Mouse (Mus musculus) neural tube, embryonic 14.5 days (tissue): ENCODE results near the gene Psme3. TPM values are rescaled to one million over a fixed set of nuclear protein-coding genes. Genes with fewer than 3 reads are reported as not detected.

Experiments
- ATAC-seq: fragments of 200-750 bp; cut with Nextera tagmentation; 2 replicates; pipeline ENCODE4 v1.8.0; 2017; ENCODE audit warnings: low read depth, mild to moderate bottlenecking, moderate TSS enrichment, moderate library complexity
- H3K27ac ChIP-seq: fragments of 300-500 bp; sonication (generic); 2 replicates; pipeline ENCODE4 v1.5.1; 2014; ENCODE audit warnings: low read depth, mild to moderate bottlenecking, control low read depth, low read length, moderate library complexity, mixed read lengths
- H3K27me3 ChIP-seq: fragments of 300-500 bp; sonication (generic); 2 replicates; pipeline ENCODE4 v1.6.1; 2014; ENCODE audit warnings: low read length; ENCODE audit not compliant: control insufficient read depth, insufficient read depth
- H3K36me3 ChIP-seq: fragments of 300-500 bp; sonication (generic); 2 replicates; pipeline ENCODE4 v1.6.1; 2014; ENCODE audit warnings: low read length, mixed read lengths; ENCODE audit not compliant: control insufficient read depth, insufficient read depth
- H3K4me1 ChIP-seq: fragments of 300-500 bp; sonication (generic); 2 replicates; pipeline ENCODE4 v1.6.1; 2014; ENCODE audit warnings: low read length; ENCODE audit not compliant: control insufficient read depth, insufficient read depth
- H3K4me2 ChIP-seq: fragments of 300-500 bp; sonication (generic); 2 replicates; pipeline ENCODE4 v1.6.1; 2014; ENCODE audit warnings: mild to moderate bottlenecking, low read depth, low read length, control low read depth
- H3K4me3 ChIP-seq: fragments of 300-500 bp; sonication (generic); 2 replicates; pipeline ENCODE4 v1.5.1; 2014; ENCODE audit warnings: low read depth, low read length, control low read depth, mixed read lengths
- H3K9ac ChIP-seq: fragments of 300-500 bp; sonication (generic); replicated peaks from 2 replicates; pipeline ENCODE4 v1.6.1; 2014; ENCODE audit warnings: low read depth, mild to moderate bottlenecking, control low read depth, low read length, mixed read lengths
- H3K9me3 ChIP-seq: fragments of 300-500 bp; sonication (generic); 2 replicates; pipeline ENCODE4 v1.6.1; 2016; ENCODE audit warnings: low read length; ENCODE audit not compliant: control insufficient read depth
- WGBS: fragments of 180-500 bp; shearing (Covaris S2); extraction: QIAGEN DNeasy Blood & Tissue Kit; methylation state at CpG from one replicate; pipeline ENCODE4 v1.1.7; 2014; 5-methylcytosine and 5-hydroxymethylcytosine counted together
- polyA plus RNA-seq: library from polyadenylated mRNA; unstranded; fragments of >200 nt; fragmentation: Nextera tagmentation; extraction: Ambion mirVana; gene quantifications from 2 replicates; pipeline ENCODE4 v1.2.1, GENCODE M21; 2014

Psme3 gene
- polyA plus RNA-seq, 1 experiment from 2014 or later: 73.3 TPM

DNA sequence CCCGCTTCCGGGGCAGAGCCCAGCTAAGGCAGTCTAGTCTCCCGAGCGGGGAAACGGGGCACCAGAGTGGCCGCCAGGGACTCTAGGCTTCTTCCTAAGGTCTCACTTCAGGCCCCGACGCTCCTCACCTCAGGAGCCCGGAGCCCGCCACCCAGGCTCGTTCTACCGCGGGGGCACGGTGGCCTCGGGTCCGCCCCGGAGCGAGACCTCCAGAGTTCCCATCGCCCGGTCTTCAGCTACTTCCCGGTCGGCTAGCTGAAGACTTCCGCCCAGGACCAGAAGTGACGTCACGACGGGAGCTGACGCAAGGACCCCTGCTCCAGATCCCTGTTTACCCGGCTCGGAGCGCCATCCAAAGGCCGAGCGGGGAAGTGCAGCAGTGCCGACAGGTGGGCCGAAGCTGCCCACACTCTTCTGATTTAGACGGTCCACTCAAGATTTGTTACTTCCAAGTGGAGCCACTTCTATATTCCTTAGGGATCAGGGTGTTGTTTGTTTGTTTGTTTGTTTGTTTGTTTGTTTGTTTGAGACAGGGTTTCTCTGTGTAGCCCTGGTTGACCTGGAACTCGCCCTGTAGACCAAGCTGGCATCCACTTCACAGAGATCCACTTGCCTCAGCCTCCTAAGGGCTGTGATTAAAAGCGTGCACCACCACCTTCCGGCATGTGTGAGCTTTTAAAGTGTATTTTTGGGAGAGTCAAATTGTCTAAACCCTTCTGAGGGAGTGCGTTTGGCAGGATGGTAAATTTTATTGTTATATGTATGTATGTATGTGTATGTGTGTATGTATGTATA is 13.8 kb upstream of the Psme3 start, which contains the start of gene Becn1:
Gene Becn1, minus strand, starts transcription at position 283 of the 795 bp plus-strand sequence.
- Histone ChIP-seq H3K27ac (peak within 1 kb of the TSS; percentile 76), H3K27me3 (no peaks in the 10 kb centered on the region), H3K4me1 (peaks cover 12% of the 10 kb centered on the region), H3K4me3 (peak within 1 kb of the TSS; percentile 58), H3K36me3 (no peaks in the 10 kb centered on the region; the same call in 1 of the 2 replicates), H3K9me3 (no peaks in the 10 kb centered on the region), H3K4me2 (peak within 1 kb of the TSS; percentile 99), H3K9ac (peak within 1 kb of the TSS; percentile 75)
- 7% methylated on average over 39 of the region's 39 CpGs for WGBS
- peak; percentile 95 for ATAC-seq

DNA sequence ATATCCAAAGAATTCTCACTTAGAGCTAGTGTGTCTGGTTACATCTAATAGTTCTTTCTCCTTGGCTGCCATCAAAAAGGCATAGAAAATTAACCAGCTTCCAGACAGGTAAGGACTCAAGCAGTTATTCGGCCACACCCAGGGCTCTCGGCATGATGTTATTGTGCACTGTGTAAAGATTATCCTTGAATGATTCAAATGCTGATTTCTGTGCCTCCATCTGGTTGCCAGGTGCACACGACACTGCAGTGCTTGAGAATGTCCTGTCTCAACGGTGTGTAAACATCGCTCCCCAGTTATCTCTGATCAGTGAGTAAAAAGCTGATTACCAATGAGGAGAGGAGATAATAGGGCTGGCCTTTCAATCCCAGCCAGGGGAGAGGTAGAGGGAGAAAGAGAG is 8.3 kb upstream of the Psme3 start:
- WGBS: 42% methylated on average over 5 of the region's 5 CpGs
- Histone ChIP-seq H3K36me3 (no peaks in the 10 kb centered on the region), H3K27me3 (no peaks in the 10 kb centered on the region), H3K4me3 (no peak overlapping the region), H3K9ac (no peak overlapping the region), H3K4me2 (no peak overlapping the region), H3K27ac (no peak overlapping the region), H3K4me1 (no peaks in the 10 kb centered on the region), H3K9me3 (no peaks in the 10 kb centered on the region)
- ATAC-seq: no peak

DNA sequence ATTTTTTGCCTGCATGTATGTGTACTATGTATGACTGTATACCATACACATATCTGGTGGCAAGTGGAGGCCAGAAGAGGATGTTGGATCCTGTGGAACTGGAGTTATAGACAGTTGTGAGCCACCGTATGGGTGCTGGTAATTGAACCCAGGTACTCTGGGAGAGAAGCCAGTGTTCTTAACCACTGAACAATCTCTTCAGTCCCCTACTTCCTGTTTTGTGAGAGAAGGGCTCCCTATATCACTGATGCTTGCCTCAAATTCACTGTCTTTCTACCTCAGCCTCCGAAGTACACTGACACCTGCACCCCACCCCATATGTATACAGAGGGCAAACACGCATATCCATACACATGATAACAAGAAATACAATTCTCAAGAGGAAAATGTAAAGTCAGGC is 4.9 kb upstream of the Psme3 start:
- no peak for ATAC-seq
- H3K9me3 ChIP-seq: no peaks in the 10 kb centered on the region

DNA sequence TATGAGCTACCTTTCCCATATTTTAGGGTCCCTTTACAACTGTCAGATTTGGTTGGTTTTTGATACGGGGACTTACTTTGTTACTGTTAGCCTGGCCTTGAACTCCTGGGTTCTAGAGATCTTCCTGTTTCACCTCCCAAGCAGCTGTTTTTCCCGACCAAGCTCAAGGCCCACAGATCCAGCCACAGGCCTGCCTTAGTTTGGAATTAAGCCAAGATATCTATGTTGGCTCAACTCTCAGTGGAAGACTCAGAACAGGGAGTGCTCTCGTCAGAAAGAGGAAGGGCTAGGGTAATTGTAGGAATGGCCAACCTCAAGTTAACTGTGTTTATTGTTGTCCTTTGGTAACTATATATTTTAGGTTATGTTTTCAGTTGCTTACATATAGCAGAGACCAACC is 3.9 kb upstream of the Psme3 start:
- Histone ChIP-seq H3K9ac (no peak overlapping the region), H3K4me2 (no peak overlapping the region), H3K27me3 (no peaks in the 10 kb centered on the region), H3K9me3 (no peaks in the 10 kb centered on the region), H3K36me3 (no peaks in the 10 kb centered on the region), H3K4me3 (no peak overlapping the region), H3K27ac (no peak overlapping the region), H3K4me1 (peaks cover 6% of the 10 kb centered on the region; the same call in 1 of the 2 replicates)
- WGBS: 76% methylated on average over 3 of the region's 3 CpGs
- ATAC-seq: no peak

More for the DNA sequence above, 4.9 kb upstream of the Psme3 start:
- 90% methylated on average over 3 of the region's 3 CpGs for WGBS
- Histone ChIP-seq H3K9ac (no peak overlapping the region), H3K4me1 (no peaks in the 10 kb centered on the region), H3K27me3 (no peaks in the 10 kb centered on the region), H3K36me3 (no peaks in the 10 kb centered on the region), H3K4me3 (no peak overlapping the region), H3K4me2 (no peak overlapping the region), H3K27ac (no peak overlapping the region)

DNA sequence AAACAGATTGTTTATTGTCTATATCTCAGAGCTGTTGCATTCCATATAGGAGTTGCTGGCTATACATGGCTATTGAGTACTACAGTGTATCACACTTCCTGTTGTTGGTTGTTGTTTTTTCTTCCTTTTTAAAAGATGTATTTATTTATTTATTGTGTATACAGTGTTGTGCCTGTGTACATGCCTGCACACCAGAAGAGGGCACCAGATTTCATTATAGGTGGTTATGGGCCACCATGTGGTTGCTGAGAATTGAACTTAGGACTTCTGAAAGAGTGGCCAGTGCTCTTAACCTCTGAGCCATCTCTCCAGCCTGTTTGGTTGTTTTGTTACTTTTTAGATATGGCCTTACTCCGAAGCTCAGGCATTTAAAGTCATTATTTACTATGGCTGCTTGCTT is 1.4 kb upstream of the Psme3 start:
- Histone ChIP-seq H3K27ac (no peak overlapping the region), H3K9ac (no peak overlapping the region), H3K4me2 (no peak overlapping the region), H3K4me3 (no peak overlapping the region), H3K36me3 (peaks cover 4% of the 10 kb centered on the region), H3K27me3 (no peaks in the 10 kb centered on the region), H3K4me1 (peaks cover 11% of the 10 kb centered on the region; the same call in 1 of the 2 replicates), H3K9me3 (no peaks in the 10 kb centered on the region)
- 97% methylated on average over 1 of the region's 1 CpGs for WGBS
- ATAC-seq: no peak

DNA sequence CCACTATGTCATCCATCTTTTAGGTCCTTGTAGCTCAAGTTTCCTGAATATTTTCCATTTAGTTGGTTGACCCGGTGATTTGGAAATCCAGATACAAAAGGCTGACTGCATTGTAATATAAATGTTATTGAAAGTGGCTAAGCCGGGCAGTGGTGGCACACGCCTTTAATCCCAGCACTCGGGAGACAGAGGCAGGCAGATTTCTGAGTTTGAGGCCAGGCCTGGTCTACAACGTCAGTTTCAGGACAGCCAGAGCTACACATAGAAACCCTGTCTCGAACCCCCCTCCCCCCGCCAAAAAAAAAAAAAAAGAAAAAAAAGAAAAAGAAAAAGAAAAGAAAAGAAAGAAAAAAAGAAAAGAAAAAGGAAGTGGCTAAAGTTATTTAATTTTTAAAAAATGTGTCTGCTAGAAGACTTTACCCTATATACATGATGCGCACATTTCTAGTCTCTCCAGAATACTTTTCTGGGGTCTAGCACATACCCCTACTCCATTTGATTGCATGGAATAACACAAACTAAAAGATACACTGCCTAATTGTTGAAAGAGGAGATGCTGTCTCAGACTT is 847 bp upstream of the Psme3 start:
- WGBS: 85% methylated on average over 8 of the region's 8 CpGs
- no peak for ATAC-seq

DNA sequence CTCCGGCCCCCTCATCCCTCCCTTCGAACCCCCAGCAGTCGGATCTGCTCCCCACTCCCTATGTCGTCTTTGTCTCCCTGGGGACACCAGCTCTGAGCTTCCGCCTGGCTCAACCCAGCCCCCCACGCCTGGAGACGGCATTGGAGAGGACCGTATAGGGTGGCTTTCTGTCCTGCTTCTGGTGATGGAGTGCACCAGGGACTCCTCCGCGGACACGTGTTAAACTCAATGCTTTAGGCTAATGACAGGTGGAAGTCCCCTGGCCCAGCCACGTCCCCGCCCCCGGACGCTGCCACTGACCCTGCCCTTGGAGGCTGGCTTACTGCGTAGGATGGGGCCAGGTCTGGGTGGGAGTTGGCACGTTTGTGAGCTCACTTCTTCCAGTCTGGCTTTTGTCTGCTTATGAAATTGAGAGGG is 496 bp downstream of the Psme3 start:
- Histone ChIP-seq H3K9ac (peak overlapping the region; percentile 90), H3K27ac (peak overlapping the region; percentile 80), H3K9me3 (no peaks in the 10 kb centered on the region), H3K4me3 (peak overlapping the region; percentile 93), H3K4me2 (peak overlapping the region; percentile 75), H3K27me3 (no peaks in the 10 kb centered on the region), H3K4me1 (peaks cover 11% of the 10 kb centered on the region; the same call in 1 of the 2 replicates), H3K36me3 (peaks cover 20% of the 10 kb centered on the region)
- ATAC-seq: peak; percentile 66
- under 1% methylated on average over 16 of the region's 17 CpGs for WGBS

More for the DNA sequence above, 847 bp upstream of the Psme3 start:
- Histone ChIP-seq H3K36me3 (peaks cover 9% of the 10 kb centered on the region), H3K4me2 (peak overlapping the region; percentile 75), H3K27ac (peak overlapping the region; percentile 80; the same call in 1 of the 2 replicates), H3K4me3 (peak overlapping the region; percentile 93), H3K27me3 (no peaks in the 10 kb centered on the region), H3K4me1 (peaks cover 11% of the 10 kb centered on the region; the same call in 1 of the 2 replicates), H3K9me3 (no peaks in the 10 kb centered on the region), H3K9ac (peak overlapping the region; percentile 90; the same call in 1 of the 2 replicates)

DNA sequence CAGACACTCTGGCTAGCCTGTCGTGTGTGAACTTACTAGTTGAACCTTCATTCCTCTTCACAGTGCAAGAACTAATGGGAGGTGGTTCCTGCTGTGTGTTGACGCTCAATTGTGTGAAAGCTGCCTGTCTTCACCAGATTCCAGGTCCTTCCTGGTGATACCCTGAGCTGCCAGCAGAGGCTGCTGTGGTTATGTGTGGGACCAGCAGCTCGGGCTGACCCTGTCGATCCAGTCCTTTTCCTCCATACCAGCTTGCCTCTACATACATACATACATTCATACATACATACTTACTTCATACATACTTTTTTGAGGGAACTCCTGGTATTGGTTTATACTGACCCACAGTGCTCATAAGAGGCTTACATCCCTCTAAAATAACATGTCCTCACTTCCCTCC is 7.6 kb downstream of the Psme3 start:
- H3K36me3 ChIP-seq: peaks cover 64% of the 10 kb centered on the region
- peak; percentile 65; the same call in 1 of the 2 replicates for ATAC-seq
- H3K27ac ChIP-seq: no peak overlapping the region
- no peak overlapping the region for H3K4me2 ChIP-seq
- H3K27me3 ChIP-seq: no peaks in the 10 kb centered on the region
- 11% methylated on average over 4 of the region's 4 CpGs for WGBS
- H3K4me1 ChIP-seq: no peaks in the 10 kb centered on the region
- H3K4me3 ChIP-seq: no peak overlapping the region
- no peak overlapping the region for H3K9ac ChIP-seq
- no peaks in the 10 kb centered on the region for H3K9me3 ChIP-seq

DNA sequence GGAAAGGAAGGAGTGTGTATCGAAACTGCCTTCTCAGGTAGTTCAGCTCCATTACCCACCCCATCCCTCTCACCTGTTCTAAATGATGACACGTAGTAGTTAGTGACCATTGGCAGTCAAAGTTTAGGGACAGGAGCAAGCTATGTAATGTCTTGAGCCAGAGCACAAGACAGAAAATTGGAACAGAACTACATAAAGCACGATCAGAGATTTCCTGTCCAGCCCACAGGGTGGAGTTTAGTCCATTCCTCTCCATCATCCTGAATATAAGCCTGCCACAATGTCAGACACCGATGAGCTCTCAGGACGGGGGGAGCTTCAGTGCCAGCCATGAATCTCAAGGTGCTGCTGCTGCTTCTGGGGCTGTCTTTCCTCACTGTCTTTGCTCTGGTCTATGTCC is 8.8 kb downstream of the Psme3 start, which contains the start of gene Aoc2:
Gene Aoc2, plus strand, starts transcription at position 301 of the 400 bp plus-strand sequence.
- H3K9ac ChIP-seq: no peak within 1 kb of the TSS
- H3K27ac ChIP-seq: no peak within 1 kb of the TSS
- no peaks in the 10 kb centered on the region for H3K27me3 ChIP-seq
- H3K4me3 ChIP-seq: no peak within 1 kb of the TSS
- ATAC-seq: no peak
- H3K9me3 ChIP-seq: no peaks in the 10 kb centered on the region
- H3K4me1 ChIP-seq: no peaks in the 10 kb centered on the region
- H3K36me3 ChIP-seq: peaks cover 58% of the 10 kb centered on the region
- H3K4me2 ChIP-seq: no peak within 1 kb of the TSS
- 94% methylated on average over 5 of the region's 5 CpGs for WGBS
